Mouse (Mus musculus) bone marrow, adult 2 months (tissue): Measurements from ENCODE around the gene Milr1.

ENCODE experiments used
- CTCF ChIP-seq: fragments of 200-500 bp; IDR thresholded peaks from 2 replicates; pipeline ENCODE4 v1.5.1; 2011; ENCODE audit warnings: low read length, control low read depth; ENCODE audit not compliant: control insufficient read depth, insufficient read depth
- POLR2A ChIP-seq: fragments of 200-500 bp; IDR thresholded peaks from 2 replicates; pipeline ENCODE4 v1.6.1; 2011; ENCODE audit warnings: low read depth, mild to moderate bottlenecking, control low read depth, low read length, borderline replicate concordance; ENCODE audit not compliant: control insufficient read depth

DNA sequence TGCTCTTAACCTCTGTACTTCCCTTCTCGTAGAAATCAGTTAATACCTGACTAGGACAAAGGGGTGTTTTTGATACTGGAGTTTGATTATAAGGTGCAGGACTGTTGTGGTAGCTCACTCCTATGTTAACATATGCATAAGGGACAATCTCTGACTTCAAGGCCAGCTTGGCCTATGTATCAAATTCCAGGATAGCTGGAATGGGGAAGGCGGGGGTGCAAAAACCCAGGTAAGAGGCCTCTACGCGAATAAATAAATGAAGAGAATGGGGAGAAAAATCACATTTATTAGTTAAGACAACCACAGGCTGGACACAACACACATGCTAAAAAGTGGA is 29.0 kb downstream of the Milr1 start:
- TF ChIP-seq POLR2A (no peak), CTCF (no peak)
